Mouse (Mus musculus): Measurements from ENCODE around the gene Raver2. TPM values are rescaled to one million over a fixed set of nuclear protein-coding genes. Genes with fewer than 3 reads are reported as not detected.

The Raver2 gene
- polyA plus RNA-seq, 1 experiment from 2014 or later, result 12.2 TPM

GRCm38 (mm10) chr4:101179836-101180235 is 111.1 kb downstream of the Raver2 start:
- Histone ChIP-seq H3K27me3 (ENCODE audit: control insufficient read depth, insufficient read depth, low read length) (no peaks in the 10 kb centered on the region), H3K27ac (replicated peaks; ENCODE audit: low read depth, low read length) (no peak overlapping the region), H3K9ac (ENCODE audit: low read length) (no peak overlapping the region), H3K36me3 (ENCODE audit: control insufficient read depth, insufficient read depth, low read length) (no peaks in the 10 kb centered on the region; the same call in 1 of the 2 replicates), H3K4me1 (ENCODE audit: control insufficient read depth, insufficient read depth, low read length) (no peaks in the 10 kb centered on the region), H3K4me2 (ENCODE audit: low read depth, severe bottlenecking) (no peak overlapping the region), H3K4me3 (ENCODE audit: low read depth, low read length) (no peak overlapping the region), H3K9me3 (ENCODE audit: control insufficient read depth, low read length) (no peaks in the 10 kb centered on the region)
- no peak for DNase-seq (ENCODE audit: low spot score)
- WGBS, result 86% methylated on average over 6 of the region's 6 CpGs
- no peak for ATAC-seq (ENCODE audit: insufficient number of reproducible peaks, low FRiP score, low TSS enrichment, low read depth)

- WGBS, result 83% methylated on average over 5 of the region's 5 CpGs
- DNase-seq (ENCODE audit: low spot score), result no peak
Measured at GRCm38 (mm10) chr4:101180681-101181080, 111.9 kb downstream of the Raver2 start.

GRCm38 (mm10) chr4:101182603-101183011 is 113.8 kb downstream of the Raver2 start:
- no peaks in the 10 kb centered on the region for H3K27me3 ChIP-seq (ENCODE audit: control insufficient read depth, insufficient read depth, low read length)
- WGBS, result 68% methylated on average over 9 of the region's 9 CpGs
- no peak overlapping the region for H3K4me2 ChIP-seq (ENCODE audit: low read depth, severe bottlenecking)
- DNase-seq (ENCODE audit: low spot score), result no peak
- H3K9ac ChIP-seq (ENCODE audit: low read length), result no peak overlapping the region
- H3K9me3 ChIP-seq (ENCODE audit: control insufficient read depth, low read length), result no peaks in the 10 kb centered on the region
- ATAC-seq (ENCODE audit: insufficient number of reproducible peaks, low FRiP score, low TSS enrichment, low read depth), result no peak
- H3K4me1 ChIP-seq (ENCODE audit: control insufficient read depth, insufficient read depth, low read length), result no peaks in the 10 kb centered on the region
- H3K4me3 ChIP-seq (ENCODE audit: low read depth, low read length), result no peak overlapping the region
- no peaks in the 10 kb centered on the region; the same call in 1 of the 2 replicates for H3K36me3 ChIP-seq (ENCODE audit: control insufficient read depth, insufficient read depth, low read length)
- no peak overlapping the region for H3K27ac ChIP-seq (replicated peaks; ENCODE audit: low read depth, low read length)

More at GRCm38 (mm10) chr4:101180681-101181080, 111.9 kb downstream of the Raver2 start:
- Histone ChIP-seq H3K9me3 (ENCODE audit: control insufficient read depth, low read length) (no peaks in the 10 kb centered on the region), H3K9ac (ENCODE audit: low read length) (no peak overlapping the region), H3K27me3 (ENCODE audit: control insufficient read depth, insufficient read depth, low read length) (no peaks in the 10 kb centered on the region), H3K36me3 (ENCODE audit: control insufficient read depth, insufficient read depth, low read length) (no peaks in the 10 kb centered on the region; the same call in 1 of the 2 replicates), H3K4me1 (ENCODE audit: control insufficient read depth, insufficient read depth, low read length) (no peaks in the 10 kb centered on the region), H3K4me3 (ENCODE audit: low read depth, low read length) (no peak overlapping the region), H3K27ac (replicated peaks; ENCODE audit: low read depth, low read length) (no peak overlapping the region), H3K4me2 (ENCODE audit: low read depth, severe bottlenecking) (no peak overlapping the region)
- ATAC-seq (ENCODE audit: insufficient number of reproducible peaks, low FRiP score, low TSS enrichment, low read depth), result no peak

- Histone ChIP-seq H3K9ac (ENCODE audit: low read length) (no peak overlapping the region), H3K36me3 (ENCODE audit: control insufficient read depth, insufficient read depth, low read length) (no peaks in the 10 kb centered on the region; the same call in 1 of the 2 replicates), H3K27me3 (ENCODE audit: control insufficient read depth, insufficient read depth, low read length) (no peaks in the 10 kb centered on the region), H3K4me2 (ENCODE audit: low read depth, severe bottlenecking) (no peak overlapping the region), H3K27ac (replicated peaks; ENCODE audit: low read depth, low read length) (no peak overlapping the region), H3K4me1 (ENCODE audit: control insufficient read depth, insufficient read depth, low read length) (no peaks in the 10 kb centered on the region), H3K9me3 (ENCODE audit: control insufficient read depth, low read length) (no peaks in the 10 kb centered on the region), H3K4me3 (ENCODE audit: low read depth, low read length) (no peak overlapping the region)
- no peak for ATAC-seq (ENCODE audit: insufficient number of reproducible peaks, low FRiP score, low TSS enrichment, low read depth)
- no peak for DNase-seq (ENCODE audit: low spot score)
- 60% methylated on average over 3 of the region's 3 CpGs for WGBS
Measured at GRCm38 (mm10) chr4:101185216-101185615, 116.4 kb downstream of the Raver2 start.

- H3K9me3 ChIP-seq (ENCODE audit: control insufficient read depth, low read length), result no peaks in the 10 kb centered on the region
- H3K9ac ChIP-seq (ENCODE audit: low read length), result no peak overlapping the region
- H3K4me3 ChIP-seq (ENCODE audit: low read depth, low read length), result no peak overlapping the region
- no peaks in the 10 kb centered on the region for H3K4me1 ChIP-seq (ENCODE audit: control insufficient read depth, insufficient read depth, low read length)
- H3K27ac ChIP-seq (replicated peaks; ENCODE audit: low read depth, low read length), result no peak overlapping the region
- no peak overlapping the region for H3K4me2 ChIP-seq (ENCODE audit: low read depth, severe bottlenecking)
- ATAC-seq (ENCODE audit: insufficient number of reproducible peaks, low FRiP score, low TSS enrichment, low read depth) (no peak), DNase-seq (ENCODE audit: low spot score) (no peak)
- H3K36me3 ChIP-seq (ENCODE audit: control insufficient read depth, insufficient read depth, low read length), result peaks cover 3% of the 10 kb centered on the region; the same call in 1 of the 2 replicates
- 93% methylated on average over 5 of the region's 5 CpGs for WGBS
- H3K27me3 ChIP-seq (ENCODE audit: control insufficient read depth, insufficient read depth, low read length), result no peaks in the 10 kb centered on the region
Measured at GRCm38 (mm10) chr4:101186591-101186990, 117.8 kb downstream of the Raver2 start.

GRCm38 (mm10) chr4:101187381-101187780 is 118.6 kb downstream of the Raver2 start:
- DNase-seq (ENCODE audit: low spot score), result no peak
- Histone ChIP-seq H3K4me2 (ENCODE audit: low read depth, severe bottlenecking) (no peak overlapping the region), H3K9ac (ENCODE audit: low read length) (no peak overlapping the region), H3K27ac (replicated peaks; ENCODE audit: low read depth, low read length) (no peak overlapping the region), H3K36me3 (ENCODE audit: control insufficient read depth, insufficient read depth, low read length) (peaks cover 3% of the 10 kb centered on the region; the same call in 1 of the 2 replicates), H3K4me1 (ENCODE audit: control insufficient read depth, insufficient read depth, low read length) (no peaks in the 10 kb centered on the region), H3K27me3 (ENCODE audit: control insufficient read depth, insufficient read depth, low read length) (no peaks in the 10 kb centered on the region), H3K9me3 (ENCODE audit: control insufficient read depth, low read length) (no peaks in the 10 kb centered on the region), H3K4me3 (ENCODE audit: low read depth, low read length) (no peak overlapping the region)
- WGBS, result 50% methylated on average over 4 of the region's 4 CpGs
- ATAC-seq (ENCODE audit: insufficient number of reproducible peaks, low FRiP score, low TSS enrichment, low read depth), result no peak

GRCm38 (mm10) chr4:101192241-101192976 is 123.6 kb downstream of the Raver2 start:
- whole genome bisulfite sequencing, result 94% methylated on average over 5 of the region's 5 CpGs

GRCm38 (mm10) chr4:101194170-101194569 is 125.4 kb downstream of the Raver2 start:
- no peak overlapping the region for H3K4me3 ChIP-seq (ENCODE audit: low read depth, low read length)
- no peaks in the 10 kb centered on the region for H3K27me3 ChIP-seq (ENCODE audit: control insufficient read depth, insufficient read depth, low read length)
- ATAC-seq (ENCODE audit: insufficient number of reproducible peaks, low FRiP score, low TSS enrichment, low read depth), result no peak
- H3K4me1 ChIP-seq (ENCODE audit: control insufficient read depth, insufficient read depth, low read length), result no peaks in the 10 kb centered on the region
- H3K4me2 ChIP-seq (ENCODE audit: low read depth, severe bottlenecking), result no peak overlapping the region
- no peak for DNase-seq (ENCODE audit: low spot score)
- no peaks in the 10 kb centered on the region for H3K9me3 ChIP-seq (ENCODE audit: control insufficient read depth, low read length)
- peaks cover 3% of the 10 kb centered on the region; the same call in 1 of the 2 replicates for H3K36me3 ChIP-seq (ENCODE audit: control insufficient read depth, insufficient read depth, low read length)
- 79% methylated on average over 1 of the region's 1 CpGs for WGBS
- H3K9ac ChIP-seq (ENCODE audit: low read length), result no peak overlapping the region
- H3K27ac ChIP-seq (replicated peaks; ENCODE audit: low read depth, low read length), result no peak overlapping the region

More at GRCm38 (mm10) chr4:101192241-101192976, 123.6 kb downstream of the Raver2 start:
- no peak overlapping the region for H3K27ac ChIP-seq (replicated peaks; ENCODE audit: low read depth, low read length)
- H3K9ac ChIP-seq (ENCODE audit: low read length), result no peak overlapping the region
- H3K9me3 ChIP-seq (ENCODE audit: control insufficient read depth, low read length), result no peaks in the 10 kb centered on the region
- H3K27me3 ChIP-seq (ENCODE audit: control insufficient read depth, insufficient read depth, low read length), result no peaks in the 10 kb centered on the region
- ATAC-seq (ENCODE audit: insufficient number of reproducible peaks, low FRiP score, low TSS enrichment, low read depth), result no peak
- H3K4me1 ChIP-seq (ENCODE audit: control insufficient read depth, insufficient read depth, low read length), result no peaks in the 10 kb centered on the region
- no peak for DNase-seq (ENCODE audit: low spot score)
- H3K4me3 ChIP-seq (ENCODE audit: low read depth, low read length), result no peak overlapping the region
- H3K36me3 ChIP-seq (ENCODE audit: control insufficient read depth, insufficient read depth, low read length), result peaks cover 3% of the 10 kb centered on the region; the same call in 1 of the 2 replicates
- H3K4me2 ChIP-seq (ENCODE audit: low read depth, severe bottlenecking), result no peak overlapping the region

Data from limb, embryonic 11.5 days (tissue).